ENCODE assay signal across 9 mouse cellular contexts in the genomic region with DNA sequence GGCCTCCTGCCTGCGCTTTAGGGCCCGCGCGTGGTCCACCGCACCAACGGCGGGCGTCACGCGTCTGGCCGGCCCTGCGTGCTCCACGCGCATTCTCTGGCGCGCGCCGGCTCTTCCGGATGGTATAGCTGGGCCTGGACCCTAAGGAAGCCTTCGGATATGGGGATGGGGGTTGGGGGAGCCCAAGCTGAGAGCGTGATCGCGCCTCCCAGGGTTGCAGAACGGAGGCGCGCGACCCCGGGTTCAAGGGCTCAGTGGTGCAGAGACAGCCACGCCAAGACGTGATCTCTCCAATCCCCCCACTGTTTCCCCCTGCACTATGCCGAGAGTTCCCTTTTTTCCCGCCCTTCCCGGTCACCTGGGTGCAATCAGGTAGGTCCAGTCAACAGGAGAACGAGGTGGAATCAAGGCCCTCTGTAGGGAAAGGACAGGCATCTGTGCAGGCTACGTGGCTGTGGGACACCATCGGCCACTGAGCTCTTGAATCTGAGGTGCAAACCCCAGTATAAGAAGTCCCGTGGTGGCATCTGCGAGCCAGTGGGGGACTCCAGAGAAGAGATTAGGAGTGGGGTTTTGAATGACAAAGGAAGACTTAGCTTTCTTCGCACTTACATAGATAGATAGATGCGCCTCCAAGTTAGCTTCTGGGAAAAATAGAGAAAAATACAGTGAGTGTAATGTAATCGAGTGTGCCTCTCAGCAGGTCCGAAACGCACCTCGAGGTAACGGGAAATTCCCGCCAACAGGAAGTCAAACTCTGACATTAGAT. TPM values are rescaled to one million over a fixed set of nuclear protein-coding genes. Genes with fewer than 3 reads are reported as not detected.
A peak's percentile ranks its signal among the peaks of the same experiment; 100 is the strongest.
DNase-seq lines count a peak whose midpoint lies in the region; ATAC-seq and TF ChIP-seq lines count a peak whose summit lies in the region.
"Had no signal": no experiment of that assay in that cellular context is flagged by ENCODE, and none has a peak within 500 bp of the region (broad histone marks: within the 10 kb centered on the region; RNA-seq: fewer than 3 reads in every experiment).

No protein-coding gene starts in this region.

- TF ChIP-seq CTCF in kidney, postnatal 0 days (IDR thresholded peaks at IDR 0.05; ENCODE audit: low read depth): no peak

- H3K4me2 ChIP-seq in forebrain, embryonic 13.5 days: peak overlapping the region; percentile 88
- peak overlapping the region; percentile 93 for H3K4me2 ChIP-seq in kidney, postnatal 0 days (ENCODE audit: low read length)
- H3K4me2 ChIP-seq in midbrain, embryonic 13.5 days (replicated peaks): peak overlapping the region; percentile 71

- peak; percentile 1; the same call in 1 of the 2 replicates for ATAC-seq in cerebellum, adult (ENCODE audit: insufficient number of reproducible peaks, low FRiP score, low TSS enrichment)
- no peak for ATAC-seq in forebrain, embryonic 13.5 days
- peak; percentile 18 for ATAC-seq in kidney, postnatal 0 days (replicated peaks; ENCODE audit: low FRiP score, low read depth)
- no peak for ATAC-seq in midbrain, embryonic 13.5 days

- DNase-seq in cerebellum, postnatal 4 days (ENCODE audit: low spot score in 2 of 2): no peak
- peak; percentile 25 for DNase-seq in spleen, adult 12 weeks (ENCODE audit: low spot score)
- DNase-seq in spleen, adult 18-20 months: no peak
- DNase-seq in kidney, postnatal 0 days (ENCODE audit: low spot score): peak; percentile 34
- DNase-seq in adipocyte (ENCODE audit: low spot score): no peak

- under 1% methylated on average over 45 of the region's 46 CpGs for WGBS in forebrain, embryonic 13.5 days
- under 1% methylated on average over 46 of the region's 46 CpGs for WGBS in kidney, postnatal 0 days
- WGBS in midbrain, embryonic 13.5 days: 2% methylated on average over 46 of the region's 46 CpGs

- H3K27me3 ChIP-seq in forebrain, embryonic 13.5 days: no peaks in the 10 kb centered on the region
- no peaks in the 10 kb centered on the region for H3K27me3 ChIP-seq in kidney, postnatal 0 days (ENCODE audit: insufficient read depth, low read length)
- H3K27me3 ChIP-seq in midbrain, embryonic 13.5 days: no peaks in the 10 kb centered on the region
- H3K27me3 ChIP-seq: Patski had no signal

- H3K4me1 ChIP-seq in forebrain, embryonic 13.5 days: peaks cover 34% of the 10 kb centered on the region
- H3K4me1 ChIP-seq in kidney, postnatal 0 days (replicated peaks; ENCODE audit: insufficient read depth, low read length): peaks cover 11% of the 10 kb centered on the region; the same call in 1 of the 2 replicates
- H3K4me1 ChIP-seq in midbrain, embryonic 13.5 days (replicated peaks): peaks cover 27% of the 10 kb centered on the region

- peaks cover 36% of the 10 kb centered on the region for H3K36me3 ChIP-seq in forebrain, embryonic 13.5 days (ENCODE audit: poor library complexity, severe bottlenecking)
- H3K36me3 ChIP-seq in kidney, postnatal 0 days (ENCODE audit: insufficient read depth, low read length): no peaks in the 10 kb centered on the region
- peaks cover 23% of the 10 kb centered on the region for H3K36me3 ChIP-seq in midbrain, embryonic 13.5 days

- peak overlapping the region; percentile 84 for H3K27ac ChIP-seq in forebrain, embryonic 13.5 days
- peak overlapping the region; percentile 89 for H3K27ac ChIP-seq in kidney, postnatal 0 days
- peak overlapping the region; percentile 88 for H3K27ac ChIP-seq in midbrain, embryonic 13.5 days

- H3K9ac ChIP-seq in forebrain, embryonic 13.5 days: peak overlapping the region; percentile 96
- H3K9ac ChIP-seq in kidney, postnatal 0 days (ENCODE audit: low read depth, low read length): peak overlapping the region; percentile 99
- H3K9ac ChIP-seq in midbrain, embryonic 13.5 days (replicated peaks): peak overlapping the region; percentile 95

- H3K9me3 ChIP-seq in forebrain, embryonic 13.5 days (replicated peaks): no peaks in the 10 kb centered on the region
- no peaks in the 10 kb centered on the region for H3K9me3 ChIP-seq in kidney, postnatal 0 days (replicated peaks; ENCODE audit: low read length)
- no peaks in the 10 kb centered on the region for H3K9me3 ChIP-seq in midbrain, embryonic 13.5 days

- peak overlapping the region; percentile 93 for H3K4me3 ChIP-seq in forebrain, embryonic 13.5 days
- peak overlapping the region; percentile 99 for H3K4me3 ChIP-seq in kidney, postnatal 0 days (replicated peaks; ENCODE audit: low read depth, low read length)
- peak overlapping the region; percentile 95 for H3K4me3 ChIP-seq in midbrain, embryonic 13.5 days (replicated peaks)

RNA-seq across cellular contexts. Expression of a gene that starts 0.6 kb away (rescaled TPM):
- 182 and 199 TPM in 2 replicates for polyA plus RNA-seq in forebrain, embryonic 13.5 days (2015; fragmentation: Nextera tagmentation; extraction: Ambion mirVana)
- polyA plus RNA-seq in kidney, postnatal 0 days (2015; fragmentation: Nextera tagmentation; extraction: Ambion mirVana): 109 and 119 TPM in 2 replicates
- 145 and 147 TPM in 2 replicates for polyA plus RNA-seq in midbrain, embryonic 13.5 days (2015; fragmentation: Nextera tagmentation; extraction: Ambion mirVana)

RNA-seq across cellular contexts. Expression of a gene that starts 9.1 kb away (rescaled TPM):
- polyA plus RNA-seq in forebrain, embryonic 13.5 days (2015; fragmentation: Nextera tagmentation; extraction: Ambion mirVana): 260 and 278 TPM in 2 replicates
- 495 and 517 TPM in 2 replicates for polyA plus RNA-seq in kidney, postnatal 0 days (2015; fragmentation: Nextera tagmentation; extraction: Ambion mirVana)
- polyA plus RNA-seq in midbrain, embryonic 13.5 days (2015; fragmentation: Nextera tagmentation; extraction: Ambion mirVana): 258 and 274 TPM in 2 replicates

RNA-seq across cellular contexts. Expression of a gene that starts 47.1 kb away (rescaled TPM):
- polyA plus RNA-seq in forebrain, embryonic 13.5 days (2015; fragmentation: Nextera tagmentation; extraction: Ambion mirVana): 273 and 289 TPM in 2 replicates
- 1,281 and 1,429 TPM in 2 replicates for polyA plus RNA-seq in kidney, postnatal 0 days (2015; fragmentation: Nextera tagmentation; extraction: Ambion mirVana)
- polyA plus RNA-seq in midbrain, embryonic 13.5 days (2015; fragmentation: Nextera tagmentation; extraction: Ambion mirVana): 374 and 417 TPM in 2 replicates

Comparison
In these comparisons a context has a peak if more than half of its experiments do, and no peak if none do; other contexts are left out.
1. DNase-seq: peak in spleen, adult 12 weeks (single experiment) and kidney, postnatal 0 days (single experiment); none in cerebellum, postnatal 4 days (0 of 2), spleen, adult 18-20 months (0 of 2) and adipocyte (single experiment).
2. ATAC-seq: peak in cerebellum, adult (single experiment) and kidney, postnatal 0 days (single experiment); none in forebrain, embryonic 13.5 days (single experiment) and midbrain, embryonic 13.5 days (single experiment).
3. Peak in every context shown above with its lines, with median percentiles within 50 percentile points of each other: H3K27ac ChIP-seq, H3K4me2 ChIP-seq, H3K4me3 ChIP-seq and H3K9ac ChIP-seq.